Mouse (Mus musculus): ENCODE data around the gene Evpl.

The Evpl gene

GRCm38 (mm10) chr11:116255090-116255981 is 17.5 kb upstream of the Evpl start:
- DNase-seq: no peak

GRCm38 (mm10) chr11:116254627-116255026 is 16.8 kb upstream of the Evpl start:
- no peak for DNase-seq

GRCm38 (mm10) chr11:116253076-116253600 is 15.3 kb upstream of the Evpl start:
- no peak for DNase-seq

GRCm38 (mm10) chr11:116250898-116251297 is 13.0 kb upstream of the Evpl start:
- no peak for DNase-seq

GRCm38 (mm10) chr11:116247502-116248222 is 9.8 kb upstream of the Evpl start:
- no peak for DNase-seq

GRCm38 (mm10) chr11:116245616-116246015 is 7.7 kb upstream of the Evpl start:
- no peak for DNase-seq

GRCm38 (mm10) chr11:116244580-116244979 is 6.7 kb upstream of the Evpl start:
- no peak for DNase-seq

GRCm38 (mm10) chr11:116241744-116242235 is 3.9 kb upstream of the Evpl start:
- no peak for DNase-seq

- no peak for DNase-seq
Measured at GRCm38 (mm10) chr11:116239797-116240196, 1.9 kb upstream of the Evpl start.

GRCm38 (mm10) chr11:116234901-116235300 is 3.0 kb downstream of the Evpl start:
- no peak for DNase-seq

- DNase-seq: no peak
Measured at GRCm38 (mm10) chr11:116232427-116232826, 5.5 kb downstream of the Evpl start.

GRCm38 (mm10) chr11:116228699-116229098 is 9.2 kb downstream of the Evpl start:
- no peak for DNase-seq

- DNase-seq: peak; percentile 83 to 91
Measured at GRCm38 (mm10) chr11:116226414-116226813, 11.5 kb downstream of the Evpl start.

GRCm38 (mm10) chr11:116222740-116223059 is 15.2 kb downstream of the Evpl start:
- DNase-seq: no peak

- no peak for DNase-seq
Measured at GRCm38 (mm10) chr11:116221931-116222739, 15.7 kb downstream of the Evpl start.

GRCm38 (mm10) chr11:116219885-116220284 is 18.0 kb downstream of the Evpl start:
- DNase-seq: peak; percentile 49 to 76

- peak; percentile 51 to 72 for DNase-seq
Measured at GRCm38 (mm10) chr11:116218737-116219400, 19.0 kb downstream of the Evpl start.

- DNase-seq: no peak
Measured at GRCm38 (mm10) chr11:116218263-116218662, 19.6 kb downstream of the Evpl start.

- no peak for DNase-seq
Measured at GRCm38 (mm10) chr11:116216549-116216948, 21.3 kb downstream of the Evpl start.

GRCm38 (mm10) chr11:116215991-116216390 is 21.9 kb downstream of the Evpl start:
- DNase-seq: no peak

GRCm38 (mm10) chr11:116215181-116215580 is 22.7 kb downstream of the Evpl start:
- peak in 1 of 2 experiments; percentile 47 for DNase-seq

GRCm38 (mm10) chr11:116213877-116214510 is 23.9 kb downstream of the Evpl start:
- DNase-seq: no peak

All from cerebellum, postnatal 25 days (tissue).